Mouse (Mus musculus) ES-Bruce4 (cell line): ENCODE results near the gene Phf21b. TPM values are rescaled to one million over a fixed set of nuclear protein-coding genes. Genes with fewer than 3 reads are reported as not detected.

ENCODE experiments used
- H3K27ac ChIP-seq: 2 replicates; pipeline ENCODE4 v1.5.1; 2012; ENCODE audit warnings: low read length, inconsistent platforms; ENCODE audit not compliant: insufficient read depth
- H3K27me3 ChIP-seq: 2 replicates; pipeline ENCODE4 v1.6.1; 2012; ENCODE audit warnings: mild to moderate bottlenecking, low read length, inconsistent platforms; ENCODE audit not compliant: control insufficient read depth, poor library complexity, insufficient read depth, severe bottlenecking
- H3K36me3 ChIP-seq: 2 replicates; pipeline ENCODE4 v1.6.1; 2012; ENCODE audit warnings: inconsistent platforms, mild to moderate bottlenecking, low read length, moderate library complexity; ENCODE audit not compliant: control insufficient read depth, poor library complexity, insufficient read depth, severe bottlenecking
- H3K4me1 ChIP-seq: one replicate; pipeline ENCODE4 v1.8.1; 2011; ENCODE audit warnings: low read length; ENCODE audit not compliant: control insufficient read depth, insufficient read depth
- H3K4me3 ChIP-seq: 2 replicates; pipeline ENCODE4 v1.5.1; 2011; ENCODE audit warnings: low read depth, mild to moderate bottlenecking, low read length
- H3K9ac ChIP-seq: 2 replicates; pipeline ENCODE4 v1.6.1; 2012; ENCODE audit warnings: low read depth, mild to moderate bottlenecking, inconsistent platforms; ENCODE audit not compliant: poor library complexity, severe bottlenecking
- H3K9me3 ChIP-seq: replicated peaks from 2 replicates; pipeline ENCODE4 v1.6.1; 2012; ENCODE audit warnings: mild to moderate bottlenecking, low read length, inconsistent platforms; ENCODE audit not compliant: control insufficient read depth, poor library complexity, insufficient read depth, severe bottlenecking
- CTCF ChIP-seq: IDR thresholded peaks from one replicate; pipeline ENCODE4 v1.8.1; 2011; ENCODE audit warnings: low read depth, low read length
- EP300 ChIP-seq: IDR thresholded peaks from 2 replicates; pipeline ENCODE4 v1.6.1; 2011; ENCODE audit warnings: low read depth, low read length; ENCODE audit not compliant: insufficient read depth
- POLR2A ChIP-seq: IDR thresholded peaks from one replicate; pipeline ENCODE4 v1.8.1; 2011; ENCODE audit warnings: low read length; ENCODE audit not compliant: insufficient read depth
- polyA plus RNA-seq: library from polyadenylated mRNA; stranded (reverse); fragments of >200 nt; gene quantifications from 2 replicates; pipeline ENCODE4 v1.2.4, GENCODE M21; 2011; ENCODE audit warnings: low read depth; ENCODE audit not compliant: missing spikeins, insufficient read depth, insufficient read length

Gene Phf21b
- polyA plus RNA-seq, 1 experiment: 4.2 TPM

- H3K4me3 ChIP-seq: no peak overlapping the region
- peaks cover 12% of the 10 kb centered on the region for H3K9me3 ChIP-seq
- H3K36me3 ChIP-seq: no peaks in the 10 kb centered on the region
- no peak overlapping the region for H3K9ac ChIP-seq
- H3K27ac ChIP-seq: no peak overlapping the region
- H3K4me1 ChIP-seq: peaks cover 1% of the 10 kb centered on the region
- TF ChIP-seq POLR2A (no peak), CTCF (no peak), EP300 (no peak)
- H3K27me3 ChIP-seq: no peaks in the 10 kb centered on the region
Observed at GRCm38 (mm10) chr15:84891246-84891645, 35.4 kb upstream of the Phf21b start.

- Histone ChIP-seq H3K27me3 (no peaks in the 10 kb centered on the region), H3K27ac (no peak overlapping the region), H3K36me3 (no peaks in the 10 kb centered on the region), H3K9me3 (no peaks in the 10 kb centered on the region), H3K9ac (no peak overlapping the region), H3K4me1 (no peaks in the 10 kb centered on the region), H3K4me3 (no peak overlapping the region)
- TF ChIP-seq EP300: no peak
- no peak for TF ChIP-seq CTCF
- TF ChIP-seq POLR2A: no peak
Observed at GRCm38 (mm10) chr15:84888066-84888465, 32.2 kb upstream of the Phf21b start.

- H3K9me3 ChIP-seq: no peaks in the 10 kb centered on the region
- H3K36me3 ChIP-seq: no peaks in the 10 kb centered on the region
- H3K27ac ChIP-seq: no peak overlapping the region
- no peaks in the 10 kb centered on the region for H3K4me1 ChIP-seq
- H3K27me3 ChIP-seq: no peaks in the 10 kb centered on the region
- no peak overlapping the region for H3K9ac ChIP-seq
- TF ChIP-seq POLR2A (no peak), CTCF (no peak), EP300 (no peak)
- no peak overlapping the region for H3K4me3 ChIP-seq
Observed at GRCm38 (mm10) chr15:84877029-84877815, 21.4 kb upstream of the Phf21b start.

GRCm38 (mm10) chr15:84873867-84874266 is 18.0 kb upstream of the Phf21b start:
- H3K27me3 ChIP-seq: no peaks in the 10 kb centered on the region
- no peaks in the 10 kb centered on the region for H3K4me1 ChIP-seq
- H3K36me3 ChIP-seq: no peaks in the 10 kb centered on the region
- TF ChIP-seq POLR2A (no peak), EP300 (no peak), CTCF (no peak)
- H3K27ac ChIP-seq: no peak overlapping the region
- H3K9ac ChIP-seq: no peak overlapping the region
- no peaks in the 10 kb centered on the region for H3K9me3 ChIP-seq
- H3K4me3 ChIP-seq: no peak overlapping the region

- Histone ChIP-seq H3K4me3 (no peak overlapping the region), H3K9ac (no peak overlapping the region), H3K9me3 (no peaks in the 10 kb centered on the region), H3K27ac (no peak overlapping the region), H3K4me1 (no peaks in the 10 kb centered on the region), H3K36me3 (no peaks in the 10 kb centered on the region), H3K27me3 (no peaks in the 10 kb centered on the region)
- no peak for TF ChIP-seq POLR2A
- TF ChIP-seq CTCF: no peak
- no peak for TF ChIP-seq EP300
Observed at GRCm38 (mm10) chr15:84873079-84873478, 17.2 kb upstream of the Phf21b start.

- H3K27me3 ChIP-seq: no peaks in the 10 kb centered on the region
- H3K9me3 ChIP-seq: no peaks in the 10 kb centered on the region
- H3K4me1 ChIP-seq: no peaks in the 10 kb centered on the region
- H3K36me3 ChIP-seq: no peaks in the 10 kb centered on the region
- H3K9ac ChIP-seq: no peak overlapping the region
- H3K4me3 ChIP-seq: no peak overlapping the region
- H3K27ac ChIP-seq: no peak overlapping the region
- TF ChIP-seq EP300: no peak
- TF ChIP-seq CTCF: no peak
- no peak for TF ChIP-seq POLR2A
Observed at GRCm38 (mm10) chr15:84871802-84872201, 16.0 kb upstream of the Phf21b start.
